Mouse (Mus musculus): ENCODE measurements around the gene Hoxc4. TPM values are rescaled to one million over a fixed set of nuclear protein-coding genes. Genes with fewer than 3 reads are reported as not detected.

Hoxc4 gene
- polyA plus RNA-seq, 3 experiments from 2014 or later, result not detected

GRCm38 (mm10) chr15:103085831-103086671 is 67.3 kb downstream of the Hoxc4 start:
- no peak for ATAC-seq

Other genes with a start within 250 kb of the Hoxc4 start
- not detected for gene Hoxc13, start 97.8 kb upstream of the Hoxc4 start, polyA plus RNA-seq (2017; shearing (Covaris generic))
- not detected for gene Hoxc12, start 82.2 kb upstream of the Hoxc4 start, polyA plus RNA-seq (2017; shearing (Covaris generic))
- not detected for gene Hoxc11, start 64.5 kb upstream of the Hoxc4 start, polyA plus RNA-seq (2017; shearing (Covaris generic))
- not detected for gene Hoxc10, start 52.1 kb upstream of the Hoxc4 start, polyA plus RNA-seq (2017; shearing (Covaris generic))
- not detected for gene Hoxc5, start 51.5 kb upstream of the Hoxc4 start, polyA plus RNA-seq (2017; shearing (Covaris generic))
- gene Hoxc9, start 42.5 kb upstream of the Hoxc4 start, polyA plus RNA-seq (2017; shearing (Covaris generic)), result not detected
- under 1 TPM in 1 of 3 experiments, not detected in 2; 0.20 TPM for gene Hoxc8, start 28.3 kb upstream of the Hoxc4 start, polyA plus RNA-seq (2017; shearing (Covaris generic))
- gene Hoxc6, start 20.7 kb upstream of the Hoxc4 start, polyA plus RNA-seq (2017; shearing (Covaris generic)), result not detected
- gene Smug1, start 148.2 kb downstream of the Hoxc4 start, polyA plus RNA-seq (2017; shearing (Covaris generic)), result 1 to 10 TPM; 3.8 to 7.3 (median 6.4) TPM
- 10 to 100 TPM; 21.7 to 48.8 (median 23.8) TPM for gene Cbx5, start 220.9 kb downstream of the Hoxc4 start, polyA plus RNA-seq (2017; shearing (Covaris generic))
- 100 to 1,000 TPM; 360 to 441 (median 366) TPM for gene Hnrnpa1, start 221.5 kb downstream of the Hoxc4 start, polyA plus RNA-seq (2017; shearing (Covaris generic))
- 1 to 10 TPM in 2 of 3 experiments, under 1 TPM in 1; 0.96 to 1.3 (median 1.1) TPM for gene Nfe2, start 239.5 kb downstream of the Hoxc4 start, polyA plus RNA-seq (2017; shearing (Covaris generic))

Data from inflammation-experienced regulatory T-cells, adult 6 months (primary cell).